Mouse (Mus musculus): Measurements from ENCODE around the gene Nagpa. TPM values are rescaled to one million over a fixed set of nuclear protein-coding genes. Genes with fewer than 3 reads are reported as not detected.
A peak's percentile ranks its signal among the peaks of the same experiment; 100 is the strongest.
"Not testable (repeated sequence)": the region's sequence is repeated elsewhere in the genome, so short reads cannot be mapped to it uniquely, and the experiment has no call there.

Gene Nagpa
- total RNA-seq (2021) = 1 to 10 TPM; 7.0 to 7.4 TPM
- long read RNA-seq, experiment 1, transcript Nagpa-201 (10 exons, 2,143 nt) = major isoform, 6 of 15 reads
- long read RNA-seq, experiment 1, partial matches to known transcripts = 1 of 15 reads
- long read RNA-seq, experiment 1, other reads (novel, unspliced or antisense) = 8 of 15 reads
- long read RNA-seq, experiment 2, transcript Nagpa-201 (10 exons, 2,143 nt) = major isoform, 8 of 16 reads
- long read RNA-seq, experiment 2, partial matches to known transcripts = 0 of 16 reads
- long read RNA-seq, experiment 2, other reads (novel, unspliced or antisense) = 5 of 16 reads

GRCm38 (mm10) chr16:5203668-5204433 lies at the start of gene Nagpa:
TSS of gene Nagpa (minus strand) at chr16:5204012.
- peak; percentile 71 for DNase-seq

GRCm38 (mm10) chr16:5252260-5252659 lies 48.4 kb upstream of the Nagpa start:
- no peak for DNase-seq

- no peak for DNase-seq
Measured at GRCm38 (mm10) chr16:5250891-5251290, 47.1 kb upstream of the Nagpa start.

DNA sequence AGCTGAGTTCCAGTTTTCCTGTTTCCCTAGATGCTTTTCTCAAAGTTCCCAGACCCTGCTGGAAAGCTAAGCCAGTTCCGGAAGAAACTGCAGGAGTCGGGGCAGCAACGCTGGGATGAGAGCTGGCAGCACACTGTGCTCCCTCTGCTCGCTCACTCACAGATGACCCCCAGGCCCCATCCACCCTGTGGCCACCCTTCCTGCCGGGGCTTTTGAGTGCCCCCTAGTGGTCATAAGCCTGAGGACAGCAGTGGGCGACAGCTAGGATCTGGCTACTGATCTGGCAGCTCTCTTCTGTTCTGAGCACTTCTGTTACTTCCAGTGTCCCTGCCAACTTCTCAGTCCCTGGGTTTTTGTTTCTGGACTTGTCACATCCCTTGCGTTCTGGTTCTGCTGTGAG lies 40.6 kb upstream of the Nagpa start:
- peak; percentile 46 for DNase-seq

- no peak for DNase-seq
Measured at GRCm38 (mm10) chr16:5242882-5243281, 39.1 kb upstream of the Nagpa start.

DNA sequence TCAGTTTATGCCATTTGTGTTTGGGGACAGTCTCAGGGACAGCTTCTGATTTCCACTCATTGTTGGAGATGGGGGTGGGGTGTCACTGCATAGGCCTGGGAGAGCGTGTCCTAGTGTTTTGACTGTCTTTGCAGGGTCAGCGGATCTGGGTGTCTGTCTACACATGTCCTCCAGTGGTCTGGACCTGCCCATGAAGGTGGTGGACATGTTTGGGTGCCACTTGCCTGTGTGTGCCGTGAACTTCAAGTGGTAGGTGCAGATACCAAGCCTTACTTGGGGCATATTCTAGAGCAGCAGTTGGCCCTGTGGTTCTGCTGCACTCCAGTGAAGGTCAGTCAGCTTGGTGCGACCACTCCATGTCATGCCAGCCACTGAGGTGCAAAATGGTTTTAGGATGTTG lies 38.5 kb upstream of the Nagpa start:
- DNase-seq = no peak

DNA sequence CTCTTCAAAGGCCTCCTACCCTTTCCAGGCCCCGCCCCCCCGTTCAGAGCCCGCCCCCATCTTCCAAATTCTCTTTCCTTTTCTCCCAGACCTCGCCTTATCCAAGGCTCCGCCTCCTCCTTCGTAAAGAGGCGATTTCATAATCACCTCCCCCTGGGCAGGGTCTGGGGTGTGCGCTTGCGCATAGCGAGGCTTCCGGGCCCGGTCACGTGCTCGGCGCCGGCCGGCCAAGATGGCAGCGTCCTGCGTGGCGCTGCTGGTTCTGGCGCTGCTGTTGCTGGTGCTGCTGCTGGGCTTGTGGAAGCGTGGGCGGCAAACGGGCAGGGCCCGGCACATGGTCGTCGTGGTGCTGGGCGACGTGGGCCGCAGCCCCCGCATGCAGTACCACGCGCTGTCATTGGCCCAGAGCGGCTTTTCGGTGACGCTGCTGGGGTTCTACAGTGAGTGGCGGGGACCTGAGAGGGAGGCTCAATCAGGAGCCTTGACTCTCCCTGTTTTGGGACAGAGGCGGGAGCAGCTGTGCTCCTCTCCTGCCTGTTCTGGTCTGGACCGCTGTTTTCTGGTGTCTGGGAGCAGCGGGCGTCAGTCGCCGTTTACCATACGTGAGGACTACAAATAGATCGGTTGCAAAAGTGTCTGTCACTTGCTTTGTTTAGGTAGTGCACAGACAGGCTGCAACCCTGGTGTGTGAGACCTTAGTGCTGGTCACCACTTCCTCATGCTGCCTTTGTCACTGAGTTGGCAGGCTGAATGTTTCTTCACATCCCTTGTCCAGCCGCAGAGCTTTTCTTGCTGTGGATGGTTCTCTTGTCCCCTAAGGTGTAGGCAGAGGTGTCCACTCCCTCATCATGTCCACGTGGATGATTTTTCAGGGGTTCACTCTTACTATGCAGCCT lies 29.9 kb upstream of the Nagpa start, which contains the start of gene Alg1:
Gene Alg1 (plus strand): TSS at position 204 of the 896 bp plus-strand sequence.
- DNase-seq = peak; percentile 93

DNA sequence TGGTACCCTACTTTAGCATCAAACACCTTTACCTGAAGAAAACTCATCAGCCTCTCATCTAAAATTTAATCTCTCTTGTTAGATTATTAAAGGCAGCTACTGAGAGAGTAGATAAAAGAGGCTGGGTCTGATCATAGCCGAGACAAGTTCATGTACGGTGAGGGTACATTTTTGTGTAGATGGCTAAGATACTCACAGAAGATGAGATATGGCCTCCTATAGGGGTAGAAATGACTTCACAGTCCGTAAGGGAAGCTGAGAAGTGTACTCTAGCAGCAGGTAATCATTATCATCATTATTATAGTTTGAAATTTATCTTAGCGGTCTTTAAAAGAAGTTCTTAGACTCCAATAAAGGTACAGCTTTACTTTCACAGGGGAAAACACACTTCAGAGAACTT lies 29.2 kb upstream of the Nagpa start:
- no peak for DNase-seq

GRCm38 (mm10) chr16:5228103-5228502 lies 24.3 kb upstream of the Nagpa start:
- DNase-seq = not testable (repeated sequence)

- not testable (repeated sequence) for DNase-seq
Measured at GRCm38 (mm10) chr16:5227501-5227900, 23.7 kb upstream of the Nagpa start.

GRCm38 (mm10) chr16:5226534-5226933 lies 22.7 kb upstream of the Nagpa start:
- DNase-seq = not testable (repeated sequence)

DNA sequence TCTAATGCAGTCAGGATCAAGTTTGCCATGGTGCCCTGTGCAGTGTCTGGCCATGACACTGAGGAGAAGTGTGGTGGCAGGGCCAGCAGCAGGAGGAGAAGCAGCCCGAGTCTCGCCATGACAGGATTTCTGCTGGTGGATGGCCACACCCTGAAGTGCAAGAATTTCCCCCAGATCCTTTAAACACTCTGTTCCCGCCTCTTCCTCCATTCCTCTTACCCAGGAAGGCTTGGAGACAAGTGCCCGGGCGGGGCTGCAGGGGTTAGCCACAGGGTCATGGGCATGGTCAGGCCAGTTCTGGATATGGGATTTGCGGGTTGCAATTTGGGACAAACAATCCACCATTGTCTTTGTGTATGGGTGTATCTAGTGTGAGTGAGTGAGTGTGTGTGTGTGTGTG lies 18.3 kb upstream of the Nagpa start, which contains the start of gene AU021092:
Gene AU021092 (minus strand): TSS at position 160 of the 400 bp plus-strand sequence.
- no peak for DNase-seq

DNA sequence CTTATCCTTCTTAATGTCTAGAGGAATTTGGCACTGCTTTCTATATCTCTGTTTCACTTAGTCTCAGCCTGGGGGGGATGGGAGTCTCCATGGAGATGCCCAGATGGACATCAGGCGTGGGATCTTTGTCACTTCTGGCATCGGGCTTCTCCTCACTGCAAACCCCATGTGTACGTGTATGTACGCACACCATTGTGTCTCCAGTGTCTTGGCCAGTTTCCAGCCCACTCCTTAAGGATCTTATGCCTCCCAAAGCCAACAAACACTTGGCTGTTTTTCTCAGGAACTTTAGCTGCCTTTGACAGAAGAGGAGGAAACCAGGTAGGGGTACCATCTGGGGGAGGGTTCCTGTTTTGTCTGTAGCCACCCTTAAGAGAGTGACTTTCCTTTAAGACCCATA lies 17.6 kb upstream of the Nagpa start:
- no peak for DNase-seq

- no peak for DNase-seq
Measured at GRCm38 (mm10) chr16:5217341-5218133, 13.7 kb upstream of the Nagpa start.

GRCm38 (mm10) chr16:5216686-5217085 lies 12.9 kb upstream of the Nagpa start:
- DNase-seq = no peak

DNA sequence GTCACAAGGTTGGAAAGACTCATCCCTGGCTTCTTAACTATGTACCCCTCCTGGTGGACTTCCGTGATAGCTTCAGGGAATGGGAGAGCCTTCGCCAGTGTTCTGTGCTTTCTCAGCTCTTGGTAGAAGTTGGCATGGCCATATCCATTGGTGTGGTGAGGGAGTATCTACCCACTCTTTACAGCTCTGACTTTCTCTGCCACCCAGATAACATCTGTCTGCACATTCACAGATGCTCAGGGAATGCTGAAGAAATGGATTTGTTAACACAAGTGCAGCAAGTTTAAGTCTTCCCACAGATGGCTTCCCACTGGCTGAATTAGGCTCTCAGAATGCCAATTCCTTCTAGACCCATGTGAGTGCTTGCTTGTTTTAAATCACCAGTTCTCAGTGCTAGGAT lies 10.3 kb upstream of the Nagpa start:
- no peak for DNase-seq

DNA sequence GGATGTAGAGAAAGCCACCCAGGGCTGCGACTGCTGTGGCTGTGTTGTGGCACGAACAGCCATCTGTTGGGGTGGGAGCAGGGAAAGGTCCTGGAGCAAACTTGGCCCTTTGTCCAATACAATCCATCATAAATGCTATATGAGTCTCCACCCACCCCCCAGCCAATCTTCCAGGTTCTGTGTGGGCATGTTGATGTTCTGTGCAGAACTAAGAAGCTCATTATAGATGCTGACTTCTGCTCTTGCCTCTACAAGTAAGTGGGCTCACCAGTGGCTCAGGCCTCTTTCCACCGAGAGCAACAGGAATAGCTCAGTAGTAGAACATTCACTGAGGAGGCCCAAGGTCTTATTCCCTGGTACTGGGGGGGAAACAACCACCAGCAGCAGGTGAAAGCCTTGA lies 8.3 kb upstream of the Nagpa start:
- DNase-seq = no peak

GRCm38 (mm10) chr16:5210365-5210764 lies 6.6 kb upstream of the Nagpa start:
- no peak for DNase-seq

GRCm38 (mm10) chr16:5206051-5206450 lies 2.2 kb upstream of the Nagpa start:
- no peak for DNase-seq

- DNase-seq = no peak
Measured at GRCm38 (mm10) chr16:5205431-5205970, 1.7 kb upstream of the Nagpa start.

DNA sequence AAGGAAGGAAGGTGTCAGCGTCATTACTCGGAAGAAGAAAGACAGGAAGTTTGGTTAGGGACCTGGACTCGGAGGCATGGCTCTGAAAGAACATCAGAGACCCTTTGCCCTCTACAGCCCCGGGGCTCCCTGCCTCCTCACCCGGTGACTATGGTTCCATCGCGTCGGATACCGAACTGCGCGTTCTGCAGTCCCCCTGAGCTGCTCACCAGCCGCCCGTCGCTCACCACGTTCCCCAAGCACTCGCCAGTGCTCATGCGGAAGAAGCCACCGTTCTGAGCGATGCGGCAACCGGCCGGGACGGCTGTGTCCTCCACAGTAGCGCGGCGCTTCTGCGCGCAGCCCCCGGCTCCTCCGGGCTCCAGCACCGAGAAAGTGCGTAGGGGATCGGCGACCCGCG lies 612 bp downstream of the Nagpa start:
- DNase-seq = no peak
